Mouse (Mus musculus): Measurements from ENCODE around the gene 4930402F06Rik. TPM values are rescaled to one million over a fixed set of nuclear protein-coding genes. Genes with fewer than 3 reads are reported as not detected.

Gene 4930402F06Rik
- polyA plus RNA-seq, 1 experiment = not detected

- no peak for TF ChIP-seq FLI1 (IDR thresholded peaks at IDR 0.05; ENCODE audit: low read length)
- no peak for TF ChIP-seq GATA1 (IDR thresholded peaks at IDR 0.05; ENCODE audit: borderline replicate concordance, low read length)
- Histone ChIP-seq H3K36me3 (replicated peaks; ENCODE audit: low read length) (no peaks in the 10 kb centered on the region), H3K27me3 (replicated peaks) (peaks cover 2% of the 10 kb centered on the region), H3K4me3 (replicated peaks) (no peak overlapping the region), H3K9me3 (no peaks in the 10 kb centered on the region), H3K4me1 (peaks cover 21% of the 10 kb centered on the region)
Measured at GRCm38 (mm10) chr2:35370686-35371085, 26.3 kb downstream of the 4930402F06Rik start.

- H3K36me3 ChIP-seq (replicated peaks; ENCODE audit: low read length) = no peaks in the 10 kb centered on the region
- H3K4me1 ChIP-seq = peaks cover 21% of the 10 kb centered on the region
- no peak for TF ChIP-seq GATA1 (IDR thresholded peaks at IDR 0.05; ENCODE audit: borderline replicate concordance, low read length)
- no peak for TF ChIP-seq FLI1 (IDR thresholded peaks at IDR 0.05; ENCODE audit: low read length)
- H3K9me3 ChIP-seq = peaks cover 8% of the 10 kb centered on the region
- H3K27me3 ChIP-seq (replicated peaks) = peaks cover 2% of the 10 kb centered on the region
- peak within 1 kb of the TSS; percentile 57 for H3K4me3 ChIP-seq (replicated peaks)
Measured at GRCm38 (mm10) chr2:35367629-35368028, 29.3 kb downstream of the 4930402F06Rik start, which contains the start of gene 4930568D16Rik. Gene 4930568D16Rik, minus strand, starts transcription at chr2:35367729.

- Histone ChIP-seq H3K9me3 (no peaks in the 10 kb centered on the region), H3K36me3 (replicated peaks; ENCODE audit: low read length) (no peaks in the 10 kb centered on the region), H3K4me1 (peaks cover 49% of the 10 kb centered on the region), H3K27me3 (replicated peaks) (peaks cover 8% of the 10 kb centered on the region), H3K4me3 (replicated peaks) (no peak overlapping the region)
- TF ChIP-seq GATA1 (IDR thresholded peaks at IDR 0.05; ENCODE audit: borderline replicate concordance, low read length) (no peak), FLI1 (IDR thresholded peaks at IDR 0.05; ENCODE audit: low read length) (no peak)
Measured at GRCm38 (mm10) chr2:35349184-35349583, 47.8 kb downstream of the 4930402F06Rik start.

GRCm38 (mm10) chr2:35345984-35346383 is 51.0 kb downstream of the 4930402F06Rik start:
- H3K9me3 ChIP-seq = no peaks in the 10 kb centered on the region

GRCm38 (mm10) chr2:35342605-35343004 is 54.4 kb downstream of the 4930402F06Rik start:
- TF ChIP-seq GATA1 (IDR thresholded peaks at IDR 0.05; ENCODE audit: borderline replicate concordance, low read length) = no peak
- TF ChIP-seq FLI1 (IDR thresholded peaks at IDR 0.05; ENCODE audit: low read length) = no peak
- H3K4me1 ChIP-seq = peaks cover 51% of the 10 kb centered on the region
- H3K4me3 ChIP-seq (replicated peaks) = no peak overlapping the region

More at GRCm38 (mm10) chr2:35345984-35346383, 51.0 kb downstream of the 4930402F06Rik start:
- Histone ChIP-seq H3K27me3 (replicated peaks) (peaks cover 2% of the 10 kb centered on the region), H3K36me3 (replicated peaks; ENCODE audit: low read length) (no peaks in the 10 kb centered on the region), H3K4me3 (replicated peaks) (peak overlapping the region; percentile 14), H3K4me1 (peaks cover 64% of the 10 kb centered on the region)
- TF ChIP-seq GATA1 (IDR thresholded peaks at IDR 0.05; ENCODE audit: borderline replicate concordance, low read length) (no peak), FLI1 (IDR thresholded peaks at IDR 0.05; ENCODE audit: low read length) (no peak)

GRCm38 (mm10) chr2:35338707-35339106 is 58.3 kb downstream of the 4930402F06Rik start:
- H3K4me3 ChIP-seq (replicated peaks) = no peak overlapping the region
- no peaks in the 10 kb centered on the region for H3K27me3 ChIP-seq (replicated peaks)
- peaks cover 55% of the 10 kb centered on the region for H3K4me1 ChIP-seq
- TF ChIP-seq FLI1 (IDR thresholded peaks at IDR 0.05; ENCODE audit: low read length) = no peak
- TF ChIP-seq GATA1 (IDR thresholded peaks at IDR 0.05; ENCODE audit: borderline replicate concordance, low read length) = no peak
- H3K9me3 ChIP-seq = no peaks in the 10 kb centered on the region
- H3K36me3 ChIP-seq (replicated peaks; ENCODE audit: low read length) = peaks cover 2% of the 10 kb centered on the region

More at GRCm38 (mm10) chr2:35342605-35343004, 54.4 kb downstream of the 4930402F06Rik start:
- Histone ChIP-seq H3K36me3 (replicated peaks; ENCODE audit: low read length) (no peaks in the 10 kb centered on the region), H3K27me3 (replicated peaks) (no peaks in the 10 kb centered on the region), H3K9me3 (no peaks in the 10 kb centered on the region)

GRCm38 (mm10) chr2:35338036-35338435 is 58.9 kb downstream of the 4930402F06Rik start:
- TF ChIP-seq FLI1 (IDR thresholded peaks at IDR 0.05; ENCODE audit: low read length) (no peak), GATA1 (IDR thresholded peaks at IDR 0.05; ENCODE audit: borderline replicate concordance, low read length) (no peak)
- Histone ChIP-seq H3K9me3 (no peaks in the 10 kb centered on the region), H3K36me3 (replicated peaks; ENCODE audit: low read length) (peaks cover 2% of the 10 kb centered on the region), H3K4me1 (peaks cover 55% of the 10 kb centered on the region), H3K27me3 (replicated peaks) (no peaks in the 10 kb centered on the region), H3K4me3 (replicated peaks) (no peak overlapping the region)

- H3K27me3 ChIP-seq (replicated peaks) = no peaks in the 10 kb centered on the region
- TF ChIP-seq FLI1 (IDR thresholded peaks at IDR 0.05; ENCODE audit: low read length) = no peak
- TF ChIP-seq GATA1 (IDR thresholded peaks at IDR 0.05; ENCODE audit: borderline replicate concordance, low read length) = no peak
- peaks cover 8% of the 10 kb centered on the region for H3K36me3 ChIP-seq (replicated peaks; ENCODE audit: low read length)
- H3K9me3 ChIP-seq = no peaks in the 10 kb centered on the region
- H3K4me1 ChIP-seq = peaks cover 56% of the 10 kb centered on the region
- peak overlapping the region; percentile 92 for H3K4me3 ChIP-seq (replicated peaks)
Measured at GRCm38 (mm10) chr2:35337419-35337818, 59.6 kb downstream of the 4930402F06Rik start.

GRCm38 (mm10) chr2:35336388-35337280 is 60.3 kb downstream of the 4930402F06Rik start, which contains the start of gene Stom:
Gene Stom, minus strand, starts transcription at chr2:35336976.
- Histone ChIP-seq H3K4me3 (replicated peaks) (peak within 1 kb of the TSS; percentile 92), H3K27me3 (replicated peaks) (no peaks in the 10 kb centered on the region), H3K4me1 (peaks cover 62% of the 10 kb centered on the region), H3K36me3 (replicated peaks; ENCODE audit: low read length) (peaks cover 16% of the 10 kb centered on the region), H3K9me3 (no peaks in the 10 kb centered on the region)
- no peak for TF ChIP-seq FLI1 (IDR thresholded peaks at IDR 0.05; ENCODE audit: low read length)

- peaks cover 72% of the 10 kb centered on the region for H3K4me1 ChIP-seq
- H3K4me3 ChIP-seq (replicated peaks) = peak overlapping the region; percentile 92
- H3K36me3 ChIP-seq (replicated peaks; ENCODE audit: low read length) = peaks cover 17% of the 10 kb centered on the region
- TF ChIP-seq FLI1 (IDR thresholded peaks at IDR 0.05; ENCODE audit: low read length) (no peak), GATA1 (IDR thresholded peaks at IDR 0.05; ENCODE audit: borderline replicate concordance, low read length) (no peak)
- H3K9me3 ChIP-seq = no peaks in the 10 kb centered on the region
- H3K27me3 ChIP-seq (replicated peaks) = no peaks in the 10 kb centered on the region
Measured at GRCm38 (mm10) chr2:35335620-35336019, 61.4 kb downstream of the 4930402F06Rik start.
